Mouse (Mus musculus) v-Abl transformed pro-B cells (cell line): Measurements from ENCODE around the gene Ldhb.

Experiments
- in situ Hi-C, 2 experiments: fragments of 400-800 bp; cut with MboI; formaldehyde crosslinking; loops; one replicate each; pipeline ENCODE4 v1.15.1; 2025; ENCODE audit not compliant: unreplicated experiment in 2 of 2

Ldhb gene

GRCm38 (mm10) chr6:142507785-142508162 lies at the start of gene Ldhb:
Gene Ldhb, minus strand, starts transcription at chr6:142507957.
- in situ Hi-C loops: loop anchor here (25.0 kb wide), 1 partner anchor 1020 kb away; no protein-coding TSS in a partner anchor

DNA sequence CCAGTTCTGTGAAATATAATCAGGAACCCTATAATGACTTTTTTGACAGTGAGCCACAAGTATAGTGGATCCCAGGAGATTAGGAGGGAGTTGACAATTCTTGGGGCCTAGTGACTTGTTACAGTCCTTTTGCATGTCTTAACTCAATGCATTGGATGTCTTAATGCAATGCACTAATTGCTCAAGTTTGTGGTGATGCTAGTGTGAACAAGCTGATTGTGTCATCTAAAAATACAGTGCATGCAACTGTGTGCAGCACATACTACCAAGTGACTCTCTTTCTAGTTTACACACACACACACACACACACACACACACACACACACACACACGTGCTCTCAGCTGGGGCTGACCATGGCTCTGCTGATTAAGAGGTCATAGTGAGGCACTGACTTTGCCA lies 48.2 kb upstream of the Ldhb start:
- in situ Hi-C loops: no loop called here

DNA sequence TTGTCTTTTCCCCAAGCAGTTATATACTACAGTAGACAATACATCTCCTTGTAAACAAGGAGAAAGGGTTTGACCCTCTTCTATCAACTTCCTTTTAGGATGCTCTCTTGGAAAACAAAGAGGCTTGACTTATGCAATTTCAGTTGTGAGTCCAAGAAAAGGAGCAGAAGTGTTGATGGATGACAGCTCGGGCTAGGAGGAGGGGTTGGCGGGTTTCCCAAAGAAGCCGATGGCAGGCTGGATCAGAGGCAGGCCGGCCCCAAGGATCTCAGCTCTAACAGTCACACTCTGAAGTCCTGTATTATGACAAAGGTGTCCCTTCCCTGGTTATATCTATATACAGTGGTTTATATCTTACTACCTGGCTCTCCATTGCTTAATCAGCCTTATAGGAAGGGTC lies 43.7 kb upstream of the Ldhb start:
- in situ Hi-C loops: no loop called here

- in situ Hi-C loops: no loop called here
Observed at GRCm38 (mm10) chr6:142550871-142551270, 43.1 kb upstream of the Ldhb start.

- in situ Hi-C loops: no loop called here
Observed at GRCm38 (mm10) chr6:142548377-142548776, 40.6 kb upstream of the Ldhb start.

DNA sequence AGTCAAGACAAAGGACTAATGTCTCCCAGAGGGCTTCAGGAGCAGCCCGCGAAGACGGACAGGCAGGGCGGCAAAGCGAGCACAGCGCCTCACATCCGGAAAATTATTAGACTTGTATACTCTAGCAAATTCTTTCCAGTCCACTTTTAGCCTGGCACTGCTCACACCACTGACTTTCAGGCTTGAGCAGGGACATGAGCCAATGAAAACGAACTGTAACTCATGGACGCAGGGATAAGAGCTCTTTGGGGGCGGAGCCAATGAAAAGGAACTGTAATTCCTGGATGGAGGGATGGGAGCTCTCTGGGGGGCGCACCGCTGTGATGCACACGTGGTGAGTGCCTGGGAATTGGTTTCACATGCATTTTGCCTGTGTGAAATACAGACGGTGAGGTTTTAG lies 37.4 kb upstream of the Ldhb start:
- in situ Hi-C loops: no loop called here

DNA sequence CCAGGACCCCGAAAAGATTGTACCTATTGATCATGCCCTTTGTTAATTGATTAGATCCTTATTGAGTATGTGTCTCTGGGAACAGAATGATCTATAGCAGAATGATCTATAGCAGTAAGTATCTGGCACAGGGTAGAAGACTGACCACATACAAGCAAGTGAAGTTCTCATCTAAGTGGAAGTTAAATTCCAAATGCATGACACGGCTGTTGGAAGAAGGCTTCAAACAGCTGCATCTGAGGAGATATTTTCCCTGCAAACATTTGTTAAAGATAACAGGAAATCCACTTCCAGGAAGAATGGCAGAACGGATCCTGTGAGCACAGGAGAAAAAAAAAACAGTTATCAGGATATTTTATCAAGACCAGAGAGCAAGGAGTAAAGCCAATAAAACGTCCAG lies 35.9 kb upstream of the Ldhb start:
- in situ Hi-C loops: no loop called here

- in situ Hi-C loops: no loop called here
Observed at GRCm38 (mm10) chr6:142542800-142543175, 35.0 kb upstream of the Ldhb start.

- in situ Hi-C loops: no loop called here
Observed at GRCm38 (mm10) chr6:142542082-142542799, 34.5 kb upstream of the Ldhb start.

DNA sequence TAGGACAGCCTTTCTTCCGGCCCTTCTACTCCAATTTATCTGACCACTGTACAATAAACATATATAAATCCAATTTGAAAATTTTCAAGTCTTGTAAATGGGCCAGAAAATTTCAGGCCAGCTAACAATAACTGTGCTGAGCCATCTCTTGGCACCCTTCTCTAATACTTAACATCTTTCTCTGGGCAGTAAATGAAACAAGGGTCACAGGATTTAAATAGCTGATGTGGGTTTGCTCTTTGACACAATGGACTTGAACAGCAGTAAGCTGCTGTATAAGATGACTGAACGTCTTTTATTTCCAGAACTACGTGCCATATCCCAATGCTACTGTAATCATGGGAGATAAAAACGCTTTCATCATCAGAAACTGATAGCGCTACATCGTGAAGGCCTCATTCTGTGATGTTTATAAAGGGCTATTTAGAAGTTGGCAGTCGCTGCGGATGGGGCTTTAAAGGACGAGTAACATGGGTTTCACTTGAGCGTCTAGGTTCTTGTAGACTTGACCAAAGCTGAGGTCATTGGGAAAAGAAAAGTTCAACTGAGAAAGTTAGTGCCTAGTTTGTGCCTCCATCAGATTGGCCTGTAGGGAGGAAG lies 32.9 kb upstream of the Ldhb start:
- in situ Hi-C loops: no loop called here

DNA sequence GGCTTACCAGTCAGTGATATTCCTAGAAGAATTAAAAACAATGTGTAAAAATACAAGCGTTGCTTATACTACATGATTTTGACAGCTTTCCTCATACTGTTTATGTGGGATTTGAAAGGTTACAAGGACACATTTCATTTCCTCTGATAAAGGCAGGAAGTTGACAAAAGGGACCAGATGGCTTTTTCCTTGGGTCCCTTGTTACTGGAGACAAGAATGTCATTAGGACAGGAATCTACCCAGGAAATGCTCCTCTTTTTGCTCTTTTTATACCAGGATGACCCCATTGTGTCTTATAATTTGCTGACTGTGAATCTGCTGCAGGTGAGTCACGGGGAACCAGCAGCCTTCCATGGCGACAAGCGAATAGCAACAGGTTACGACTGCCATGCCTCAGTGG lies 32.4 kb upstream of the Ldhb start:
- in situ Hi-C loops: no loop called here

- in situ Hi-C loops: no loop called here
Observed at GRCm38 (mm10) chr6:142538503-142538902, 30.7 kb upstream of the Ldhb start.

- in situ Hi-C loops: no loop called here
Observed at GRCm38 (mm10) chr6:142533412-142533811, 25.7 kb upstream of the Ldhb start.

DNA sequence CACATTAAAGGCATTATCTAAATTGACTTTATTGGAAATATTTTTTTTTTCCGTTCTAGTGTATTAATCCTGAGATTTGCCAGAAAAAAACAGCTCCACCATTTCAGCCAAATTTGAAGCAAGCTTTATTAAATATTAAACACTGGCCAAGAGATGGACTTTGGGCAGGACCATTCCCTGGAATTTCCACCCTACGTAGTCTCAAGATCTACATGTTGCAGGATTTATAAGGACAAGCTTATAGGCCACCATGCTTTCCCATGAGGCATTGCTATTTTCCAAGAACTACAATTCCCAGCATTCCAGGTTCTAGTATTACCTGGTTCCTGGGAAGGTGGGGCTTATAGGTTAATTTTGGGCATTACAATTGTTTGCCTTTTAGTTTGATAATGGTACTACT lies 24.9 kb upstream of the Ldhb start:
- in situ Hi-C loops: no loop called here

- in situ Hi-C loops: no loop called here
Observed at GRCm38 (mm10) chr6:142532141-142532540, 24.4 kb upstream of the Ldhb start.

GRCm38 (mm10) chr6:142530378-142530777 lies 22.6 kb upstream of the Ldhb start:
- in situ Hi-C loops: no loop called here

DNA sequence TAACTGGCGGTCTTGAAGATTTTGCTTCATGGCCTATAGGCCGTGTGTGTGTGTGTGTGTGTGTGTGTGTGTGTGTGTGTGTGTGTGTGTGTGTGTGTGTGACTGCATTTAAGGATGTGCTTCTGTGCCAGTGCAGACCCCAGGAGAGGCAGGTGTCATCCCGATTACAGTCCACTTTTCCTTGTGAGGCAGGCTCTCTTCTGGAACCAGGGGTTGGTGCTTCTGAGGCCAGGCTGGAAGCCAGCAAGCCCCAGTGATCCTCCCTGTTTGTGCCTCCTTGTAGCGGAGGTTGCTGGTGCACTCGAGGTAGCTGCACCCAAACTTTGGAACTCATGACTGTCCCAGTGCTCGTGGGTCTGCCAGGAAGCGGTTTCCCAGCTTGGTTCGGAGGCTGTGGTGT lies 21.9 kb upstream of the Ldhb start:
- in situ Hi-C loops: loop anchor here in 1 of 2 experiments (5.0 kb wide), 2 partner anchors 208 to 253 kb away; no protein-coding TSS in a partner anchor

- in situ Hi-C loops: loop anchor here in 1 of 2 experiments (5.0 kb wide), 2 partner anchors 209 to 254 kb away; no protein-coding TSS in a partner anchor
Observed at GRCm38 (mm10) chr6:142527931-142528562, 20.3 kb upstream of the Ldhb start.

DNA sequence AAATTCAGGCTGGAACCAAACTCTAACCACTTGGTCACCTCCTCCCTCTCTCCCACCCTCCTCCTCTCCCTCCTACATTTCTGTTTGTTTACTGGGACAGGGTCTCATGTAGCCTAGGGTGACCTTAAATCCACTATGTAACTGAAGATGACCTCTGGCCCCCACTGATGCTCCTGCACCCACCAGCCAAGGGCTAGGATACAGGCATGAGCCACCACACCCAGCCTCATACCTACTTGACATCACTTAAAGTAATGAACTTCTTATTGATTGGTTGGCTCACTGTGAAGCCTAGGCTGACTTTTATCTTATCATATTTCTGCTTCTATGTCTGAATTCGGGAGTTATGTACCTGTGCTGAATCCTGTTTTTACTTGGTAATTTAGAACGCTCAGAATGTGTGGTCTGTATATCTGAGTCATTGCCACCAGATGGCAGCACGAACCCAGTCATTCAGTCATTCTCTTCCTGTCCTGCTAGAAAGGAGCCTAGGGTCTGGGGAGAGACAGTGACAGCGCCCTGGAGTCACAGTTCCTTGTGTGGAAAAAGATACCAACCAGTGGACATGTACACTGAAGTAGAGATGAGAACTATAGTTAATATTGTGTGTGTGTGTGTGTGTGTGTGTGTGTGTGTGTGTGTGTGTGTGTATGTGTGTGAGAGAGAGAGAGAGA lies 17.0 kb upstream of the Ldhb start:
- in situ Hi-C loops: loop anchor here (5.0 to 25.0 kb wide), 4 partner anchors 213 to 1807 kb away; no protein-coding TSS in a partner anchor

- in situ Hi-C loops: loop anchor here (5.0 to 25.0 kb wide), 3 partner anchors 216 to 1804 kb away; no protein-coding TSS in a partner anchor
Observed at GRCm38 (mm10) chr6:142521591-142522110, 13.9 kb upstream of the Ldhb start.

DNA sequence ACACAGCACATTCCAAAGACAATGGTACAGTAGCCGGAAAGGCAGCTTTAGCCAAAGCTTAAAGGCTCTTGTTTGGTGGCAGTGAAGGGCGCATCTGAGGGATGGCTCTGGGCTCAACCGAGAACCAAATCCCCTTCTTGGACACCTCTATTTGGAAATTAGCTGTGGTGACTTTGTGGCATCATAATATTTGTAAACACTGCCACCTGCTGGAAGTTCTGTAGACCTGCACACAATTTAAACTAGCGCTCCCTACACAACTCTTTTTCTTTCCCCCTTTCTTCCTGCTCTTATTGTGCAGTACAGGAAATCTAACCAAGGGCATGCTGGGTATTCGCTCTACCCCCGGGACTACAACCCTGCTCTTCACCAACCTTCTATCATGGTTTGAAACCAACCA lies 11.4 kb upstream of the Ldhb start:
- in situ Hi-C loops: loop anchor here (5.0 to 25.0 kb wide), 2 partner anchors 1032 to 1802 kb away; no protein-coding TSS in a partner anchor
